Mouse (Mus musculus): ENCODE results near the gene Thumpd2.

GRCm38 (mm10) chr17:81088866-81089265, 24.0 kb upstream of the Thumpd2 start:
- no peak for TF ChIP-seq CTCF (IDR thresholded peaks at IDR 0.05; ENCODE audit: borderline replicate concordance, insufficient read depth, low read depth, low read length)
- no peak for TF ChIP-seq POLR2A (IDR thresholded peaks at IDR 0.05; ENCODE audit: borderline replicate concordance, insufficient read depth, low read length)
